Mouse (Mus musculus): ENCODE data around the gene Galk1. TPM values are rescaled to one million over a fixed set of nuclear protein-coding genes. Genes with fewer than 3 reads are reported as not detected.

Galk1 gene
- polyA plus RNA-seq, 1 experiment from 2014 or later, result 224 TPM

DNA sequence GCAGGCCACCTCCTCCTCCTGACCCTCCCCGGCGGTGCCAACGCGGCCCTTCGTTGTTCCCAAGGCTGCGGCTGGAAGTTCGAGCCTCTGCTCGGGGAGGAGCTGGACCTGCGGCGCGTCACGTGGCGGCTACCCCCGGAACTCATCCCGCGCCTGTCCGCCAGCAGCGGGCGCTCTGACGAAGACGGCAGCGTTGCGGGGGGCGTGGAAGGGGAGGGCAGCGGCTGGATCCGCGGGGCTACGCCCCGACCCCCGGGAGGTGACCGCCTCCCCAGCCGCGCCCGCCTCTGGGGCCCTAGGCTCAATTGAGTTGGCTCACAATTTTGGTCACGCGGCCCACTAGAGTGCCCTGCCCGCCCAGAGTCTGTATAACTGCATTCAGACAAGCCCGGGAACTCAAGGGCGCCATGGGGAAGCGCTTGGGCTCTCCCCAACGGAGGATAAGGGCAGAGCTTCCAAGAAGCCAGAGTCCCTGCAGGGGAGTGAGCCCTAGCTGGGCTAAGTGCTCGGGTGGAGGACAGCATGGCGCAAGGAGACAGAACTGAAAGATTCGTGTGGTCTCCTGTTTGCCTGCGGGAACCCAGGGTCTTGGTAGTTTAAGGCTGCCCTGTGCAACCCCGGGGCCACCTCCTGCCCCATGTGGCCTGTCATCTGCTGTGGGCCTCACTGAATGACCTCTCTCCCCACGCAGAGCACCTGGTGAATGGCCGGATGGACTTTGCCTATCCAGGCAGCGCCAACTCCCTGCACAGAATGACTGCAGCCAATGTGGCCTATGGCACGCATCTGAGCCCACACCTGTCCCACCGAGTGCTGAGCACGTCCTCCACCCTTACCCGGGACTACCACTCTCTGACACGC, 7.4 kb downstream of the Galk1 start:
- peak overlapping the region; percentile 84 for H3K27ac ChIP-seq

DNA sequence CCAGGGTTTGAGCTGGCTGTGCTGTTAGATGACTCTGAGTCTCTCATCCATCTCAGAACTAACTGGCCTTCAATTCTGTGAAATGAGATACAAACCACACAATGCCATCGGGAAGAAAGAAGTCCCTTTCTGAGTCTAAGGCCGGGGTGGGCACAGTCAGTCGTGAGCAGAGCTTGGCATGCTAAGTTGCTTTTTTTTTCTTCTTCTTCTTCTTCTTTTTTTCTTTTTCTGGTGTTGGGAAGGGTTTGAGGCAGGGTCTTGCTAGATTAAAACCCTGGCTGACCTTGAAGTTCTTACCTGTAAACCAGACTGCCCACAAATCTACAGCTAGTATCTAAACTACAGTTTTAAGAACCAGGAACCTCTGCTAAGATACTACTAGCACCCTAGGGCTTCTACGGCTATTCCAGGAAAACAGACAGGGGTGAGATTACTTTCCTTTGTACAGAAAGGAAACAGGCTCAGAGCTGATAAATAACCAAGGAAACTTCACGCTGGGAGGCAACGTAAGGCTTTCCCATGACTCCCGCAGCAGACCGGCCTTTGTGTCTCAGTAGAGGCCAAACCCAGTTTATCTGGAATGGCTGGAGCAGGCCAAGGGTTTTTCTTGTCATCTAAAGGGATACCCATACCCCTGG, 8.2 kb downstream of the Galk1 start:
- H3K27me3 ChIP-seq (ENCODE audit: poor library complexity, severe bottlenecking), result peaks cover 16% of the 10 kb centered on the region
- 40% methylated on average over 8 of the region's 8 CpGs for WGBS
- no peaks in the 10 kb centered on the region; the same call in 1 of the 2 replicates for H3K9me3 ChIP-seq
- H3K27ac ChIP-seq, result peak overlapping the region; percentile 84
- DNase-seq (ENCODE audit: extremely low spot score, low spot score), result no peak
- peaks cover 30% of the 10 kb centered on the region for H3K36me3 ChIP-seq (replicated peaks)
- H3K4me1 ChIP-seq, result peaks cover 58% of the 10 kb centered on the region
- H3K4me3 ChIP-seq, result peak overlapping the region; percentile 55

More for the DNA sequence above, 7.4 kb downstream of the Galk1 start:
- DNase-seq (ENCODE audit: extremely low spot score, low spot score), result peak; percentile 82
- H3K27me3 ChIP-seq (ENCODE audit: poor library complexity, severe bottlenecking), result peaks cover 11% of the 10 kb centered on the region
- peak overlapping the region; percentile 55 for H3K4me3 ChIP-seq
- 6% methylated on average over 54 of the region's 54 CpGs for WGBS
- peaks cover 38% of the 10 kb centered on the region for H3K36me3 ChIP-seq (replicated peaks)
- H3K9me3 ChIP-seq, result no peaks in the 10 kb centered on the region; the same call in 1 of the 2 replicates
- H3K4me1 ChIP-seq, result peaks cover 54% of the 10 kb centered on the region

DNA sequence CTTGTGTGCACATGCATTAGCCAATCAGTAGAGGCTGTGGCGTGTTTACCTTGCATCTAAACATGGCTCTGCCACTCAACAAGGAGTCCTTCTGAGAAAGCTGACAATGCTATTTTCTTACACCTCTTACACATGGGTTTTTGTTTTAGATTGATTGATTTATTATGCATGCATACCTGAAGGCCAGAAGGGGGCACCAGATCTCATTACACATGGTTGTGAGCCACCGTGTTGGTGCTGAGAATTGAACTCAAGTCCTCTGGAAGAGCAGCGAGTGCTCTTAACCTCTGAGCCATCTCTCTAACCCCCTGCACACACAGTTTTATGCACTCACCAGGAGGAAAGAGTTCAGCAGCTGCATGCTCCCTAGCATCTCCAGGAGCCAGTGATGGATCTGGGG, 9.6 kb downstream of the Galk1 start:
- Histone ChIP-seq H3K4me3 (no peak overlapping the region), H3K9me3 (no peaks in the 10 kb centered on the region; the same call in 1 of the 2 replicates), H3K36me3 (replicated peaks) (peaks cover 16% of the 10 kb centered on the region), H3K27me3 (ENCODE audit: poor library complexity, severe bottlenecking) (peaks cover 16% of the 10 kb centered on the region), H3K4me1 (peaks cover 52% of the 10 kb centered on the region), H3K27ac (no peak overlapping the region)
- no peak for DNase-seq (ENCODE audit: extremely low spot score, low spot score)
- 83% methylated on average over 3 of the region's 3 CpGs for WGBS

DNA sequence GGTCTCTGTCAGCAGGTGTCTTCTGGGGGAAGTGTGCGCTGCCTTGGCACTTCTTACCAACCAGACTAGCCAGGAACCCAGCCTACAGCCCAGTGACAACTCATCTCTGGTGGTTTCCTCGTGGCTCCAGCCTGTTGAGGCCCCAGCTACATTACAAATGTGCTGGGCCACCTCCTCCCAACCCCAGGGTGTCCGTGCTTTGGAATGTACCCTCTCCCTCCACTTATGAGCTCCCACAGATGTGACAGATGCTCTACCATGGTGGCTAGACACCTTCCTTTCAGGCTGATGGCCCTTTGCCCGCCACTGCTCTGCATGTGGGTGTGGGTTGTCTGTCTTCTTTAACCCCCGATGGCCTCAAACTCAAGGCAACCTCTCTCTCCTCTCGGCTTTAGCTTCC, 10.8 kb downstream of the Galk1 start:
- Histone ChIP-seq H3K4me3 (no peak overlapping the region), H3K9me3 (no peaks in the 10 kb centered on the region; the same call in 1 of the 2 replicates), H3K36me3 (replicated peaks) (peaks cover 4% of the 10 kb centered on the region), H3K27ac (0 out of 2 replicates have a peak overlapping the region, but pooled peaks have one; percentile 41), H3K27me3 (ENCODE audit: poor library complexity, severe bottlenecking) (peaks cover 16% of the 10 kb centered on the region), H3K4me1 (peaks cover 52% of the 10 kb centered on the region)
- no peak for DNase-seq (ENCODE audit: extremely low spot score, low spot score)
- 78% methylated on average over 6 of the region's 6 CpGs for WGBS

DNA sequence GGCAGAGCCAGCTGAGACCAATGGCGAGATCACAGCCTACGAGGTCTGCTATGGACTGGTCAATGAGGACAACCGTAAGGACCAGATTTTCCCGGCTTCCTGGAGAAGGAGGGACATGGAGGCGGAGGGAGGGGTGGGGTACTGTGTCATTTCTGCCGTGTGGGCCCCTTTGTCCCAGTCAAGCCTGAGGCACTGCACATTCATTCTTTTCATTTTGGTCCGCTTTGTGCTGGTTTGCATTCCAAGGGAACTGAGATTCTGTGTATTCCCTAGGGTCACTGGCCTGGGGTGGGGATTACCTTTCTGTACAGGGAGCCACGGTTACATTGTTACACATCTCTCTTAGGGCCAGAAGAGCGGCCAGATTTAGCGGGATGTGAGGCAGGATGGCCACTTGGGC, 11.9 kb downstream of the Galk1 start:
- peak overlapping the region; percentile 21 for H3K4me3 ChIP-seq
- H3K36me3 ChIP-seq (replicated peaks), result no peaks in the 10 kb centered on the region
- peaks cover 44% of the 10 kb centered on the region for H3K4me1 ChIP-seq
- DNase-seq (ENCODE audit: extremely low spot score, low spot score), result peak; percentile 42
- 26% methylated on average over 10 of the region's 10 CpGs for WGBS
- no peaks in the 10 kb centered on the region; the same call in 1 of the 2 replicates for H3K9me3 ChIP-seq
- H3K27me3 ChIP-seq (ENCODE audit: poor library complexity, severe bottlenecking), result peaks cover 12% of the 10 kb centered on the region
- peak overlapping the region; percentile 74 for H3K27ac ChIP-seq

DNA sequence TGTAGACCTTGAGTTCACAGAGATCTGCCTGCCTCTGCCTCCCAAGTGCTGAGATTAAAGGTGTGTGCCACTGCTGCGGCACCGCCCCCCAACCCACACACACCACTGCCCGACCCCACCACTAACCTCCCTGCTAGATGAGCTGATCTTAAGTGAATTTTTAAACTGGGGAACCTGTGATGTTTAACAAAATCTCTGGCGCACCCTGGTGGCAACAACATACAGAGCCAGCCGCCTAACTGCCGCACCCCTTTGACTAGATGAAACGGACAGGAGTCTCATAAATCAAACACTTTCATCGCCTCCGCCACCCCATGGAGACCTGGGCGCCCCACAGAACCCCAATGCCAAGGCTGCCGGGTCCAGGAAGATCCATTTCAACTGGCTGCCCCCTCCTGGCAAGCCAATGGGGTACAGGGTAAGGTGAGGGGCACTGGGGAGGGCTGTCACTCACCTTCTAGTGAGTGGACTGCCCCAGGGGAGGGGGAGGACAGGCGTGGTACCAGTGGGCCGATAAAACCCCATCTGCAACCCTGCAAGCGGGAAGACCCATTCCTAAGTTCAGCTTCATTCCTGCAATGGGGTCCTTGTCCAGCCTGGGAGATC, 12.9 kb downstream of the Galk1 start:
- H3K4me3 ChIP-seq, result no peak overlapping the region
- peak overlapping the region; percentile 74 for H3K27ac ChIP-seq
- DNase-seq (ENCODE audit: extremely low spot score, low spot score), result peak; percentile 69
- WGBS, result 23% methylated on average over 14 of the region's 14 CpGs
- peaks cover 34% of the 10 kb centered on the region for H3K4me1 ChIP-seq
- H3K27me3 ChIP-seq (ENCODE audit: poor library complexity, severe bottlenecking), result peaks cover 9% of the 10 kb centered on the region
- no peaks in the 10 kb centered on the region for H3K36me3 ChIP-seq (replicated peaks)
- no peaks in the 10 kb centered on the region; the same call in 1 of the 2 replicates for H3K9me3 ChIP-seq

DNA sequence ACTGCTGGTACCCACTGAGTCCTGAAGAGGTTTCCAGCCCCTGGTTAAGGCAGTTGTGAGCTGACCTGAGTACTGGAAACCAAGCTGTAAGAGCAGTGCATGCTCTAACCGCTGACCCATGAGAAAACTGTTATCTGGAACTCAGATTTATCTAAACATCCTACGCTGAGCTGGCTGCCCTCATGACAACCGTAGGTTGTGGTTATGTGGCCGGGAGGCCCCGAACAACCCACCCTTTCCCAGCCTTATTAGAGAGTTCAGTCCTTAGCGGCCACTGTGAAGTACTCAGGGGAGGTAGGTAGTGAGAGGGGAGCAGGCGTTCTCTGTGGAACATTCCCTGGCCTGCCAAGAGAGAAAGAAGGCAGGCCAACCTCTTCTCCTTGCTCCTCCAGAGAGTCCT, 13.5 kb downstream of the Galk1 start:
- DNase-seq (ENCODE audit: extremely low spot score, low spot score), result no peak
- Histone ChIP-seq H3K27ac (no peak overlapping the region), H3K9me3 (no peaks in the 10 kb centered on the region; the same call in 1 of the 2 replicates), H3K4me1 (peaks cover 28% of the 10 kb centered on the region), H3K4me3 (no peak overlapping the region), H3K27me3 (ENCODE audit: poor library complexity, severe bottlenecking) (peaks cover 9% of the 10 kb centered on the region), H3K36me3 (replicated peaks) (no peaks in the 10 kb centered on the region)
- WGBS, result 94% methylated on average over 7 of the region's 7 CpGs

DNA sequence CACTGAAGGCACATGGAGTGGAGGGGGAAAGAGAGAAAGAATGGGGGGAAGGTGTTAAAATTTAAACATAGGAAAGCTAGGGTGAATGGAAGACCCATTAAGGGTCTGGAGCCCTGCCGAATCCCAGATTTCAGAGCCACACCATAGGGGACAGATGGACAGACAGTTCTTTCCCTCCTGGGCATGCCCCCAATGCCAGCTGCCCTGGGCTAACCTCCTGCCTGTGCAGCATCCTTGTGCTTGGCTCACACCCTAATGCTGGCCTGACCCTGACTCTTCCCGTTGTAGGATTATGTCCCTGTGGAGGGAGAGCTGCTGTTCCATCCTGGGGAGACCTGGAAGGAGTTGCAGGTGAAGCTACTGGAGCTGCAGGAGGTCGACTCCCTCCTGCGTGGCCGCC, 14.9 kb downstream of the Galk1 start:
- H3K27ac ChIP-seq, result no peak overlapping the region
- H3K27me3 ChIP-seq (ENCODE audit: poor library complexity, severe bottlenecking), result peaks cover 14% of the 10 kb centered on the region
- H3K4me3 ChIP-seq, result no peak overlapping the region
- H3K9me3 ChIP-seq, result no peaks in the 10 kb centered on the region
- 66% methylated on average over 5 of the region's 5 CpGs for WGBS
- H3K4me1 ChIP-seq, result peaks cover 23% of the 10 kb centered on the region
- H3K36me3 ChIP-seq (replicated peaks), result no peaks in the 10 kb centered on the region
- no peak for DNase-seq (ENCODE audit: extremely low spot score, low spot score)

DNA sequence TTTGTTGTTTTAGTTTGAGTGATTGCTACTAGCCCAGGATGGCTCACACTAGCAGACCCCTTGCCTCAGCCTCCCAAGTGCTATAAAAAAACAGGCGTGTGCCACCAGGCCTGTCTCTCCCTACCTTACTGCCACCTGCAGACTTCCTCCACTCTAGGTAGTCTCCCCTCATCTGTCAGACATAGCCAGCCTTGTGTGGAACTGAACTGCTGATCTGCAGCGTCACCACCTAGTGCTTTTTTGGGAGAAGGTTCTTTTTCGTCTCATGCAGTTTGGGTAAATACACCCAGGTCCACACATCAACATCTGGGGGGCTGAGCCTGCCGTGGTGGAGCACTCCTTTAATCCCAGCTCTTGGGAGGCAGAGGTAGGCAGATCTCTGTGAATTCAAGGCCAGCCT, 15.5 kb downstream of the Galk1 start:
- no peak for DNase-seq (ENCODE audit: extremely low spot score, low spot score)
- no peaks in the 10 kb centered on the region for H3K36me3 ChIP-seq (replicated peaks)
- H3K9me3 ChIP-seq, result no peaks in the 10 kb centered on the region
- H3K4me3 ChIP-seq, result no peak overlapping the region
- peaks cover 14% of the 10 kb centered on the region for H3K27me3 ChIP-seq (ENCODE audit: poor library complexity, severe bottlenecking)
- H3K27ac ChIP-seq, result no peak overlapping the region
- peaks cover 23% of the 10 kb centered on the region for H3K4me1 ChIP-seq
- WGBS, result 78% methylated on average over 4 of the region's 4 CpGs

DNA sequence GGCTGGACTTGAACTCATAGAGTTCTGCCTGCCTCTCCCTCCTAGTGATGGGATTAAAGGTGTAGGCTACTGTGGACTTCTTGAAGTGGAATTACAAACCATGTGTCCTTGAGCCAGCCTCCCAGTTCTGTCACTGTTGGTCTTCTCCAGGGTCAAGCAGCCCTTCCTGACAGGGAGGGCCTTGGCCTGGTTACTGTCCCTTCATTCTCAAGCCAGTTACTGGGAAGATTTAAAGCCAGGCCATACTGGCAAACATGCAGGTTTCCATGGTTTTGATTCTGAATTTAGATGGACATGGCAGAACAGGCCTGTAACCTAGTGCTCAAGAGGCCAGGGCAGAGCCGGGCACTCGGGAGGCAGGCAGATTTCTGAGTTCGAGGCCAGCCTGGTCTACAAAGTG, 17.3 kb downstream of the Galk1 start:
- H3K4me1 ChIP-seq, result peaks cover 7% of the 10 kb centered on the region
- H3K4me3 ChIP-seq, result no peak overlapping the region
- peaks cover 22% of the 10 kb centered on the region for H3K27me3 ChIP-seq (ENCODE audit: poor library complexity, severe bottlenecking)
- H3K27ac ChIP-seq, result no peak overlapping the region
- no peaks in the 10 kb centered on the region for H3K9me3 ChIP-seq
- no peaks in the 10 kb centered on the region for H3K36me3 ChIP-seq (replicated peaks)
- 96% methylated on average over 3 of the region's 3 CpGs for WGBS
- DNase-seq (ENCODE audit: extremely low spot score, low spot score), result no peak

DNA sequence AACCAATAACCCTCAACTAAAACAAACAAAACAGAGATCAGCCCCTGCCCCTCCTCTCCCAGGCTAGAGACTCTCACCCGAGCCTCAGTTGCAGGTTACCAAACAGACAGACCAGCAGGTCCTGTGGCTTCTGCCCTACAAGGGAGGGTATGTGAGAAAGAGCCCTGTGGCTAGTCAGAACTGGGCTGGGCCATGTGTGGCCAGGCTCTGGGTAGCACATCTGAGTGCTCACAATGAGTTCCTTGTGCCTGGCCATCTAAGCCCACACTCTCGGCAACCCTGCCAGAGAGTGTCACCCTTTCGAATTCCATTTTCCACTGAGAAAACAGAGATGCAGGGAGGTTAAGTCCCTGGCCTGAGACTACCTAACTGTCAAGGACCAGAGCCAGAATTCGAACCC, 20.4 kb downstream of the Galk1 start:
- 73% methylated on average over 4 of the region's 4 CpGs for WGBS
- H3K4me1 ChIP-seq, result peaks cover 10% of the 10 kb centered on the region

DNA sequence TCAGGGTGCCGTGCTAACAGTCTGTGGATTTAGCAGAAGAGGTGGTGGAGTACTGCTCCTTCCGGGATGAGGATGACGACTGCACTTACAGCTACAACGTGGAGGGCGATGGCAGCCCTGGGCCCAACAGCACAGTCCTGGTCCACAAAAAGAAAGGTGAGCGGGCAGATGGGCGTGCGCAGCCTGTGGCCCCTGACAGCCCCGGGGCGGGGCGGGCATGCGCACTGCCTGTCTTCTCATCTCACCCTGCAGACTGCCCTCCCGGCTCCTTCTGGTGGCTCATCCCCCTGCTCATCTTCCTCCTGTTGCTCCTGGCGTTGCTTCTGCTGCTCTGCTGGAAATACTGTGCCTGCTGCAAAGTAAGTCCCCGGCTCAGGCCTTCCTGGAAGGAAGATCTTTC, 22.8 kb downstream of the Galk1 start:
- H3K27me3 ChIP-seq (ENCODE audit: poor library complexity, severe bottlenecking), result peaks cover 40% of the 10 kb centered on the region
- WGBS, result 39% methylated on average over 15 of the region's 15 CpGs
- no peaks in the 10 kb centered on the region for H3K9me3 ChIP-seq
- DNase-seq (ENCODE audit: extremely low spot score, low spot score), result no peak
- peak overlapping the region; percentile 33 for H3K4me3 ChIP-seq
- H3K36me3 ChIP-seq (replicated peaks), result no peaks in the 10 kb centered on the region
- 0 out of 2 replicates have a peak overlapping the region, but pooled peaks have one; percentile 12 for H3K27ac ChIP-seq
- H3K4me1 ChIP-seq, result peaks cover 10% of the 10 kb centered on the region

More for the DNA sequence above, 20.4 kb downstream of the Galk1 start:
- Histone ChIP-seq H3K36me3 (replicated peaks) (no peaks in the 10 kb centered on the region), H3K4me3 (no peak overlapping the region), H3K9me3 (no peaks in the 10 kb centered on the region), H3K27me3 (ENCODE audit: poor library complexity, severe bottlenecking) (peaks cover 37% of the 10 kb centered on the region), H3K27ac (no peak overlapping the region)
- no peak for DNase-seq (ENCODE audit: extremely low spot score, low spot score)

Measured in forebrain, embryonic 10.5 days (tissue).